Mouse (Mus musculus) v-Abl transformed pro-B cells (cell line): ENCODE results near the gene 1700034J05Rik.

Source experiments
- in situ Hi-C, 2 experiments: fragments of 400-800 bp; cut with MboI; formaldehyde crosslinking; loops; one replicate each; pipeline ENCODE4 v1.15.1; 2025; ENCODE audit not compliant: unreplicated experiment in 2 of 2

1700034J05Rik gene

DNA sequence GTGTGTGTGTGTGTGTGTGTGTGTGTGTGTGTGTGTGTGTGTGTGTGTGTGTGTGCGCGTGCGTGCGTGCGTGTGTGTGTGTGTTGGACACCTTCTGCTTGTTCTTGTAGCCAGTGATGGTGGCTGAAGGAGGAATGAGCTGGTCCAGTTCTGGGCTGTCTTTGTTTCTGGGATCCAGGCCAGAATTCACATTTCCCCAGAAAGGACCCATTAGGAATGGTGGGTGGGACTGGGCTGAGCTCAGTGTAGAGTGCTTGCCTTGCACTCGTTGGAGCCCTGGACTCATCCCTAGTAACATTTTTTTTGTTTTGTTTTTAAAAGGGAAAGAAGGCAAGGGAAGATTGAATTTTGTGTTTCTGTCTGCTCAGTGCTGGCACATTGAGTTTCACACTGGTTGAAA is 18.3 kb downstream of the 1700034J05Rik start:
- in situ Hi-C loops = no loop called here

DNA sequence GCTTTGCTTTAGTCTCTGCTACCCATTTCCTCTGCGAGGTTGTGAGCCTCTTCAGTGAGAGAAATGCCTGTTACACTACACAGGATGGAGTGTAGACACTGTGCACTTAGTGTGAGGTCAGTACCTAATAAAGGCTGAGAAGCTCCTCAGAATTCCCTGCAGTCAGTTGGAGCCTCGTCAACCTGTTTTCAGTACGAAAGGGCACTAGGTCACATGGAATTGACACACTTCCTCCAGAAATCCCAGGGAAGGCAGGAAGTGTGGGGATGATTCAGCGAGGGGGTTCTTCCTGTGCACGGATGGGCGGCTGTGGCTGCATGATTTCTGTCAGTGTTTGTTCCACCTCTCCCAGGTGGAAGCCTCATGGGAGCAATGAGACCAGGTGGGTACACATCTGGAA is 21.1 kb downstream of the 1700034J05Rik start:
- in situ Hi-C loops = no loop called here

GRCm38 (mm10) chr6:146929031-146929430 is 25.2 kb downstream of the 1700034J05Rik start:
- in situ Hi-C loops = no loop called here

DNA sequence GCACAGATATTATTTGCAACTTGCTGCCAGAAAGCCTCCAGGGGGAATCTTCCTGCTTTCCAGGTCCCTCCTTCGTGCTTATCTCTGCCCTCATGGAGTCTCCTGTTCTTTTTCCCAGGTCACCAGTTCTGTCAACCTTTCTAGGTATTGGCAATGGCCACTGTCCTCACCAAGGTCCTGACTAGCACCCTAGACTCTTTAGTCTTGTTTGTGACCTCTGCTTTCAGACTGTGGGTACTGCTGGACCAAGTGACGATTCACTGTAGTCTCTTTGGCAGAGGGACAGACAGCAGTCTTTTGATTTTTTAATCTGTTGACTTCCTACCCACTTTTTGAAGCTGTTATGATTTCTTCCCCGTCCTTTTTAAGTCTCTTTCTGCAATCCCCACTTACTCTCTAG is 26.1 kb downstream of the 1700034J05Rik start:
- in situ Hi-C loops = no loop called here

- in situ Hi-C loops = no loop called here
Observed at GRCm38 (mm10) chr6:146926415-146926980, 27.7 kb downstream of the 1700034J05Rik start.

DNA sequence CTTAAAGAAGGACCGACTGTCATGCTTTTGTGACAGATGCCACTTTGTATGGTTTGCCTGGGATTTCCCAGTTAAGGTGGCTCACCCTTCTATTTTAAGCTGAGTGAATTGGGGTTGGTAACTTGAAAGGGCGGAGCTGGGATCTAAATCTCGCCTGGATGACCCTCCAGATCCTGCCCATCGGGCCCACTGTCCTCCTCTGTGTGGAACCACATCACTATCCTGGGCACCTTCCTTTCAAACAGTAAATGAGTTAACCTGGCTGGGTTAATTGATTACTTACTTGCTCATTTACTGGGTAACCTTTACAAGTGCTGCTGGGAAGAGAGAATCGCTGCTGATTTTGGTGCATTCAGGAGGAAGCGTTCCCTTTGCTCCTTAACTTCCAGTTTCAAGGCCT is 35.9 kb downstream of the 1700034J05Rik start:
- in situ Hi-C loops = no loop called here

DNA sequence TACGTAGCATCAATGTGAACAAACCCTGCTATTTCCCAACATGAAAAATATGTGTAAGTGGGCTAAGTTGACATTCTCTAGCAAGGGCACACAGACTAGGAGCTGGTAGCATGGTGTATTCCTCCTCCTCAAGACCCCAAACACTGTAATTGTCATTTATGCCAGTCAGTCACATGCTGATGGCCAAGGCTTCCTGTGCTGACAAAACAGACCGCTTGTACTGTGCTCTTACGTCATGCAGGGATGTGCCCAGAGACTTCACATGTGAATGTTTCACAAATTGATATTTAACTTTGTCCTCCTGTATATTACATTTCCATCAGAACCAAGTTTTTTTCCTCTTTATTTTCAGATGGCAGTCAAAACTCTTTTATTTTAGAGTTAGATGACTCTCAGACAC is 36.8 kb downstream of the 1700034J05Rik start:
- in situ Hi-C loops = no loop called here

GRCm38 (mm10) chr6:146915808-146916207 is 38.4 kb downstream of the 1700034J05Rik start:
- in situ Hi-C loops = no loop called here

DNA sequence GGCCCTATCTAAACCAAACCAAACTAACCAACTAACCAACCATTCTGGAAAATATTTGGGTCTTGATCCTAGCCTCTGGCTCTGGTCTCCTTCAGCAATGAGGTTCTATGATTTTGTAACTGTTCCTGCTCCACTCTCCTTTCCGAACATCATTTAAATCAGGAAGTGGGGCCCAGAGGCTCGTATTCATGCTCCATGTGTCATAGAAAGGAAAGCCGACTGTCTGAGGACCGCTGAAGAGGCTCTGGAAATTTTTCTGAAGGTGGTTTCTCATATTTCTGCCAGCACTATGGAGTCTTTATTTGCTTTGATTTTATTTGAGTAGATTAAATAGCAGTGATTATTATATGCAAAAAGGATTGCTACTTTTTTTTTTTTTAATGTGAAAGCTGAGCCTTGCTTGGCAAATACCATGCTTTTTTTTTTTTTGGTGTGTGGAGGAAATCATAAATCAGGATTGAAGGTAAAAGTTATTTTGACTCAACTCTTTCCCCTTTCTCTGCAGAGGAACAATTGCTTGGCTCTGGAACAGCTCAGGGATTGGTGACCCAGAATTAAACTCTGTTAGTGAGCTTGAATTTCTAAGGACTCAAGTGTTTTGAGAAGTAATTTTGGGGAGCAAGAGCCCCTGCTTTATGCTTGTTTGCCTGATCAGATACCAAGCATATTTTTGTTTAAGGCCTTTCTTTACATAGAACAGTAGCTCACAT is 40.6 kb downstream of the 1700034J05Rik start:
- in situ Hi-C loops = no loop called here

- in situ Hi-C loops = no loop called here
Observed at GRCm38 (mm10) chr6:146912835-146913488, 41.3 kb downstream of the 1700034J05Rik start.

DNA sequence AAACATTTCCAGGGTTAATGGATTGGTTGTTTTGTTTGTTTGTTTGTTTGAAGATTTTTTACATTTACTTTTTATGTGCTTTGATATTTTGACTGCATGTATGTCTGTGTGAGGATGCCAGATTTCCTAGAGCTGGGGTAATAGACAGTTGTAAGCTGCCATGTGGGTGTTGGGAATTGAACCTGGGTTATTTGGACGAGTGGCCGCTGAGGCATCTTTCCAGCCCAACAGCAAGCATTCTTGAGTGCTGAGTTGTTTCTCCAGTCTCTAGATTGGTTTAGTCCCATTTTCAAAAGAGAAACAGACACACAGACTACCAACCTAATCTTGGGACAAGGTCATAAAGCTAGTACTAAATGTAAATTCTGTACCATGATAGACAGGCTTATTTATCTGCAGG is 43.4 kb downstream of the 1700034J05Rik start:
- in situ Hi-C loops = no loop called here

GRCm38 (mm10) chr6:146909725-146910489 is 44.3 kb downstream of the 1700034J05Rik start:
- in situ Hi-C loops = no loop called here

DNA sequence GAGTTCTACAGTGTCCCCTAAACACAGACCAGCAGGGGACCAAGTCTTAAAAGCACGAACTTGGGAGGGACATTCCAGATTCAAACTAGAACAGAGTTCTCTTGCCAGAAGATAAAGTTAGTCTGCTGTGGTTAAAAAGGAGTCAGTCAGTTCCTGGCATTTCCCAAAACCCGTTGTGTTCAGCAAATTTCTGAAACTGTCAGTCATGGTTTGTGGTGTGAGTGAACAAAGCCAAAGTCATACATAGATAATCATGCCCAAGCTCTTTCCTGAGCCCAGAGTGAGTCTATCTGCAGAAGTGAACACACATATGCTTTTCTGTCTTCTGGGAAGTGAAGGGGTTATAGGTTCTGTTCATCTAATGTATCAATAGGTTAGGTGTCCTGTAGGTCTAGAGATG is 45.4 kb downstream of the 1700034J05Rik start:
- in situ Hi-C loops = no loop called here

DNA sequence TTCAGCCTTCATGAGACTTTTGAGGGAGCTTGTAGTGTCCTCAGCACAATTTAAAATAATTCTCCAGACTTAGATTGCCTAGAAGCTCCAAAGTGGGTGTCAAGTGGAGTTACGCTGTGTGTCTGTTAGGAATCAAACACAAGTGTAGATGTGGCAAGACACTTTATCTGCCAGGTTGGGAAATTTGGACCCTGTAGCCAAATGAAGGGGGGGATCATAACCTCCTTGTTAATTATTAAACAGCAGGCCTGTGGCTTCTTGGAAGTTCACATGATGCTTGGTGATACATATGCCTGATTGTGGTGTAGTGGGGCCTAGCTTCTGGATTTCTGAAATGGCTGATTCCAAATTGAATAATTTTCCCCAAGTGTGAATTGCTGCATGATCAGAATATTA is 46.4 kb downstream of the 1700034J05Rik start:
- in situ Hi-C loops = no loop called here

GRCm38 (mm10) chr6:146907061-146907794 is 47.0 kb downstream of the 1700034J05Rik start:
- in situ Hi-C loops = no loop called here

DNA sequence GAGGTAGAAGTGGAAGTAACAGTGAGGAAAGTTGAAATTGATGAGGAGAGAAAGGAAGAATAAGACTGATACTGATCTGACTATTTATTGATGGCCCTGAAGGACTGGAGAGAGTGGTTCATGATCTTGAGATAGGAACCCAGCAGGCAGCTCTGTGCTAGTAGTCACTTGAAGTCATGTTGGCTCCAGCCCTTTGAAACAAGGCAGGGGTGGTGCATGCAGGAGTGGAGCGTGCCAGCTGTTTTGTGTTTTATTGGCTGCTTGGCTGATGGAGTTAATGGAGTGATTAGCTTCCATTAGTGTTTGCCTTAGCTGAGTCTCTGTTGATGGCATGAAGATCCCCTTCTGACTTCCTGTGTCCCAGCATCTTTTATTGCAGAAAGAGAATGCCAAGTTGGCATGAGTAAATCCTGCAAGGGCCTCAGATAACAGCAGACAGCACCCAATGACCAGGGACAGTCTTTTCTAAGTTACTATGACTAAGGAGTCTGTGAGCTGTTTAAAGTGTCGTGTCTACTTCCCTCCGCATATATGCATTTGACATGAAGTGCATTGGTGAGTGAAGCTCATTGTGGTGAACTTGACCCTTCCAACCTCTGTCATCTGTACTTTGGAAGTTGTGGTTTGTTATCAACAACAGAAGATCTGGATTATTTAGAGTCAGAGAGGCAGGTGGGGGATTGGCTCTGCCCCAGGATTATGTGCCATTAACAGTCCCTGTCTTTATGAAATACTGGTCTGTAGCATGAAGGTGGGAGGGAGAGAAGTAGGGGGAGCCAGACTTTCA is 48.0 kb downstream of the 1700034J05Rik start:
- in situ Hi-C loops = no loop called here

DNA sequence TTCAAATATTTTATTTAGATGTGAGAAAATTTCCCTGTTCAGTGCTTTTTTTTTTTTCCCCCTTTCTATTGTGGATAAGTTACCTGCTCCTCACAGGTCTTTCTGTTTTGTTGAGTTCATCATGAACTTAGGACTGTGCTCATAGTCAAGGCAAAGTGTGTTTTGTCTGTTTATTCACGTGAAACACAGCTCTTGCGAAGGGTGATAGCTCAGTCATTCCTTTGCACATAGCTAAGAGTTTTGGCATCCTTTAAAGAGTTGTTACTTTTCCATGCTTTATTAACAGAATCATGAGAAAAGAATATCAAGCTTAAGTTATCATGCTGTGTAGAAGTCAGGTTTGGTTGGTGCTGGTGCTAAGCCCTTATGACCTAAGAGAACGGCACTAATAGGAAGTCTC is 49.5 kb downstream of the 1700034J05Rik start:
- in situ Hi-C loops = no loop called here

DNA sequence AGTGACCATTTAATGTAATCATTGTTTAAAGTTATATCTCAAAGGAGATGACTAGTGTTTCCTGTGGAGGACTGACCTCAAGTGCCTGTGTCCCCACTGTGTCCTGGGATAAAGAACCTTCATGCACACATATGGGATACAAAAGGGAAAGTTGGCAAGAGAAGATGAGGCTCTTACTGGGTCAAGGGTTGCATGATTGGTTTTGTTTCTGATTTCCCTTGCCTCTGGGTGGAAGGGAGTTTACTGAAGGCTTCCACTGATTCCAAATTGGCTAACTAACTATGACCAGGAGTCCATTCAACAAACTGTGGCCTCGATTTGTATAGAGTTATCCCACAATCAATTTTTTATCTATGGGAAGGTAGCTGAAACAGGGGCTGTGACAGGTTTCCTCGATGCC is 50.6 kb downstream of the 1700034J05Rik start:
- in situ Hi-C loops = no loop called here

DNA sequence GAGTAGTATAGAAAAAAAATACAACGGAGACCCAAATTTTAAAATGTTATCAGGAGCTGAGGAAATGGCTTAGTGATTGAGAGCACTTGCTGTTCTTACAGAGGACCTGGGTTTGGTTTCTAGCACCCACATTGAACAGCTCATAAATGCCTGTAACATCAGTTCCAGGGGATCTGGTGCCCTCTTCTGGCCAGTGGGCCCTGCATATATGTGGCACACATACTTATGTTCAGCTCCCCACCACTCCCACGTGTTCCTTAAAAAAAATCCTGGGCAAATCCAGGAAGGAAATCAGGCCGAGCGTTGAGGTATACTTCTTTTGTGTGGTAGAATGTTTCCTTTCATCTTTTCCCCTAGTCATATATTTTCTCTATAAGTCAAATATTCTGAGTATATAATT is 52.3 kb downstream of the 1700034J05Rik start:
- in situ Hi-C loops = no loop called here
